ENCODE assay signal across 8 mouse cellular contexts in the genomic region with DNA sequence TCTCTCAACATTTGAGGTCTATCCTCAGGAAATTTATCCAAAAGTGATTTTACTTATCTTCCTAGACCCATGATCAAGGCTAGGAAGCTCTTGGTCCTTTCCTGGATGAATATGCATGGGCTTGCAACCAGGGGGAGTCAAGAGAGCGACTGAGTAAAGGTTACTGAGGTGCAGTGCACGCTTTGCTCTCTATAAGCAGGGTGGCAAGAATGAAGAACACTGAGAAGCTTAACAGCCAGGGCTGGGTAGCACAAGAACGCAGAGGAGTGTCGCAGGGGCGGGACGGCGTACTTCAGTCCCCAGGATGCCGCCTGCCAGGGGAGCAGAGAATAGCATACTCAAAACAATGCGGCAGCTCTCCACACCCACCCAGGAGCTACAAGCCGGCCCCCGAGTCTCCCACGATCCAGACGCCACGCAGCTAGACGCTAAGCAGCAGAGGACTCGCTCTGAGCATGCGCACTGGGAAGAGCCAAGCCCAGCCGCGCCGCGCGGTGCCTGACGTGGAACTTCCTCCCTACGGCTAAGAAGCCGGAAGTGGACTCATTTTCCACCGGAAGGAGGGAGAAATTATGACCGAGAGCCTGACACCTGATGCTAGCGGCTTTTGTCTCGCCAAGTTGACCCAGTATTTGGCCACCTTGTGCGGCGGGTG. TPM values are rescaled to one million over a fixed set of nuclear protein-coding genes. Genes with fewer than 3 reads are reported as not detected.
A peak's percentile ranks its signal among the peaks of the same experiment; 100 is the strongest.
DNase-seq lines count a peak whose midpoint lies in the region; ATAC-seq and TF ChIP-seq lines count a peak whose summit lies in the region.

No protein-coding gene starts in this region.

- H3K4me1 ChIP-seq in cortical plate, adult 2 months (ENCODE audit: control insufficient read depth, insufficient read depth, low read length), result peaks cover 2% of the 10 kb centered on the region; the same call in 1 of the 2 replicates

- TF ChIP-seq POLR2A in cortical plate, adult 2 months (IDR thresholded peaks at IDR 0.05; ENCODE audit: extremely low read depth, insufficient read depth, low read length), result peak; percentile 92

- no peak for TF ChIP-seq CTCF in cortical plate, adult 2 months (IDR thresholded peaks at IDR 0.05; ENCODE audit: extremely low read depth, insufficient read depth, low read length)

- H3K27ac ChIP-seq in cortical plate, adult 2 months (ENCODE audit: insufficient read depth, low read length), result peak overlapping the region; percentile 79

- peak; percentile 95 for ATAC-seq in activated CD4-positive, CD25-positive, alpha-beta regulatory T cell, adult 4 months
- ATAC-seq in inflammation-experienced regulatory T-cells, adult 6 months, result peak; percentile 97
- peak; percentile 98 for ATAC-seq in megakaryocyte-erythroid progenitor cell, adult 5-6 weeks (replicated peaks; ENCODE audit: low FRiP score, low TSS enrichment, poor library complexity, severe bottlenecking)

- H3K4me3 ChIP-seq in cortical plate, adult 2 months (ENCODE audit: insufficient read depth, low read length), result peak overlapping the region; percentile 71

- intact Hi-C loops in left cerebral cortex, postnatal 10 days (cut with DNase I), result no loop called here

- peak; percentile 86 for DNase-seq in gastrocnemius, postnatal 10 days
- DNase-seq in left cerebral cortex, postnatal 10 days (ENCODE audit: extremely low spot score in 1 of 2, low spot score in 2 of 2), result peak; percentile 83 to 93
- peak; percentile 90 for DNase-seq in right cerebral cortex, postnatal 25 days
- peak; percentile 85 to 89 for DNase-seq in urinary bladder, postnatal 4 days (ENCODE audit: low spot score in 2 of 2)

RNA-seq across cellular contexts. Expression of a gene that starts 25.1 kb away (rescaled TPM):
- not detected for polyA plus RNA-seq in activated CD4-positive, CD25-positive, alpha-beta regulatory T cell, adult 4 months (2017; shearing (Covaris generic))
- not detected in 2 replicates for polyA plus RNA-seq in cortical plate, adult 2 months (2012; rRNA removed)
- not detected for total RNA-seq in gastrocnemius, postnatal 10 days (2021)
- not detected for polyA plus RNA-seq in inflammation-experienced regulatory T-cells, adult 6 months (2017; shearing (Covaris generic))
- not detected for total RNA-seq in left cerebral cortex, postnatal 10 days (2021)
- total RNA-seq in megakaryocyte-erythroid progenitor cell, adult 5-6 weeks (2014; fragmentation: Nextera tagmentation), result not detected in 2 replicates
- total RNA-seq in megakaryocyte-erythroid progenitor cell, adult 5-6 weeks (2017), result not detected in 2 replicates

RNA-seq across cellular contexts. Expression of a gene that starts 29.4 kb away (rescaled TPM):
- polyA plus RNA-seq in activated CD4-positive, CD25-positive, alpha-beta regulatory T cell, adult 4 months (2017; shearing (Covaris generic)), result not detected
- 154 and 172 TPM in 2 replicates for polyA plus RNA-seq in cortical plate, adult 2 months (2012; rRNA removed)
- 1 to 10 TPM; 4.5 to 4.9 TPM for total RNA-seq in gastrocnemius, postnatal 10 days (2021)
- polyA plus RNA-seq in inflammation-experienced regulatory T-cells, adult 6 months (2017; shearing (Covaris generic)), result not detected
- total RNA-seq in left cerebral cortex, postnatal 10 days (2021), result 100 to 1,000 TPM; 150 to 156 TPM
- total RNA-seq in megakaryocyte-erythroid progenitor cell, adult 5-6 weeks (2014; fragmentation: Nextera tagmentation), result not detected in 2 replicates
- total RNA-seq in megakaryocyte-erythroid progenitor cell, adult 5-6 weeks (2017), result not detected in 2 replicates

RNA-seq across cellular contexts. Expression of a gene that starts 43.6 kb away (rescaled TPM):
- polyA plus RNA-seq in activated CD4-positive, CD25-positive, alpha-beta regulatory T cell, adult 4 months (2017; shearing (Covaris generic)), result 1 to 10 TPM; 5.0 to 5.1 TPM
- polyA plus RNA-seq in cortical plate, adult 2 months (2012; rRNA removed), result 0.11 and 0.13 TPM in 2 replicates
- total RNA-seq in gastrocnemius, postnatal 10 days (2021), result 100 to 1,000 TPM; 195 to 220 TPM
- polyA plus RNA-seq in inflammation-experienced regulatory T-cells, adult 6 months (2017; shearing (Covaris generic)), result 1 to 10 TPM; 2.5 to 5.3 (median 3.2) TPM
- total RNA-seq in left cerebral cortex, postnatal 10 days (2021), result under 1 TPM; 0.09 to 0.10 TPM
- not detected in 2 replicates for total RNA-seq in megakaryocyte-erythroid progenitor cell, adult 5-6 weeks (2014; fragmentation: Nextera tagmentation)
- 0.19 TPM in 1 of 2 replicates, not detected in the other for total RNA-seq in megakaryocyte-erythroid progenitor cell, adult 5-6 weeks (2017)

RNA-seq across cellular contexts. Expression of a gene that starts 47.9 kb away (rescaled TPM):
- 1 to 10 TPM; 4.1 to 4.4 TPM for polyA plus RNA-seq in activated CD4-positive, CD25-positive, alpha-beta regulatory T cell, adult 4 months (2017; shearing (Covaris generic))
- 19.9 and 22.3 TPM in 2 replicates for polyA plus RNA-seq in cortical plate, adult 2 months (2012; rRNA removed)
- 1 to 10 TPM; 5.9 to 6.5 TPM for total RNA-seq in gastrocnemius, postnatal 10 days (2021)
- polyA plus RNA-seq in inflammation-experienced regulatory T-cells, adult 6 months (2017; shearing (Covaris generic)), result 1 to 10 TPM; 3.4 to 8.1 (median 5.2) TPM
- 10 to 100 TPM; 15.5 to 17.4 TPM for total RNA-seq in left cerebral cortex, postnatal 10 days (2021)
- total RNA-seq in megakaryocyte-erythroid progenitor cell, adult 5-6 weeks (2014; fragmentation: Nextera tagmentation), result 13.5 and 21.5 TPM in 2 replicates
- 17.7 and 33.8 TPM in 2 replicates for total RNA-seq in megakaryocyte-erythroid progenitor cell, adult 5-6 weeks (2017)

Comparison
In these comparisons a context has a peak if more than half of its experiments do, and no peak if none do; other contexts are left out.
1. Peak in every context shown above with its lines: DNase-seq, ATAC-seq, H3K4me3 ChIP-seq and H3K27ac ChIP-seq.
2. RNA of a gene that starts 29.4 kb away (total RNA-seq): 150 to 156 TPM in left cerebral cortex, postnatal 10 days; 4.5 to 4.9 TPM in gastrocnemius, postnatal 10 days and not detected in megakaryocyte-erythroid progenitor cell, adult 5-6 weeks; every median in the first group is over 10 times any median in the second.
3. RNA of a gene that starts 43.6 kb away (total RNA-seq): 195 to 220 TPM in gastrocnemius, postnatal 10 days; 0.09 to 0.10 TPM in left cerebral cortex, postnatal 10 days and 0.19 TPM in megakaryocyte-erythroid progenitor cell, adult 5-6 weeks; every median in the first group is over 100 times any median in the second.